Mouse (Mus musculus): ENCODE measurements around the gene Hipk3.

- TF ChIP-seq CTCF (IDR thresholded peaks at IDR 0.05; ENCODE audit: low read depth, low read length) = no peak
- TF ChIP-seq GATA1 (IDR thresholded peaks at IDR 0.05; ENCODE audit: borderline replicate concordance, low read length) = no peak
- TF ChIP-seq TAL1 (conservative IDR thresholded peaks at IDR 0.05; ENCODE audit: low read depth, low read length) = no peak
- no peak for TF ChIP-seq POLR2AphosphoS5 (IDR thresholded peaks at IDR 0.05; ENCODE audit: insufficient replicate concordance, low read depth, low read length)
Observed at GRCm38 (mm10) chr2:104419999-104420398, 74.2 kb downstream of the Hipk3 start.

Data from G1E (cell line).